Mouse (Mus musculus) myocyte (in vitro differentiated cells): Measurements from ENCODE around the gene Tnpo3.

ENCODE experiments used
- E2F4 ChIP-seq: IDR thresholded peaks from one replicate; pipeline ENCODE4 v1.6.1; 2011; ENCODE audit warnings: mild to moderate bottlenecking, control low read depth, moderate library complexity; ENCODE audit not compliant: insufficient read depth
- MYOD1 ChIP-seq, 3 experiments: IDR thresholded peaks; one replicate each; pipeline ENCODE4 v1.6.1; 2011; ENCODE audit warnings: control low read depth in 2 of 3, low read depth in 2 of 3, mild to moderate bottlenecking in 2 of 3, moderate library complexity in 1 of 3; ENCODE audit not compliant: insufficient read length in 2 of 3, control insufficient read depth in 1 of 3
- POLR2A ChIP-seq: IDR thresholded peaks from one replicate; pipeline ENCODE4 v1.6.1; 2011; ENCODE audit warnings: low read depth, mild to moderate bottlenecking, control low read depth, moderate library complexity; ENCODE audit not compliant: insufficient read length
- TCF12 ChIP-seq: IDR thresholded peaks from one replicate; pipeline ENCODE4 v1.6.1; 2011; ENCODE audit warnings: mild to moderate bottlenecking, control low read depth; ENCODE audit not compliant: poor library complexity, insufficient read depth, severe bottlenecking
- TCF3 ChIP-seq: IDR thresholded peaks from one replicate; pipeline ENCODE4 v1.6.1; 2011; ENCODE audit warnings: low read depth, control low read depth; ENCODE audit not compliant: insufficient read length
- USF1 ChIP-seq: IDR thresholded peaks from one replicate; pipeline ENCODE4 v1.6.1; 2011; ENCODE audit warnings: low read depth, mild to moderate bottlenecking, control low read depth, moderate library complexity

DNA sequence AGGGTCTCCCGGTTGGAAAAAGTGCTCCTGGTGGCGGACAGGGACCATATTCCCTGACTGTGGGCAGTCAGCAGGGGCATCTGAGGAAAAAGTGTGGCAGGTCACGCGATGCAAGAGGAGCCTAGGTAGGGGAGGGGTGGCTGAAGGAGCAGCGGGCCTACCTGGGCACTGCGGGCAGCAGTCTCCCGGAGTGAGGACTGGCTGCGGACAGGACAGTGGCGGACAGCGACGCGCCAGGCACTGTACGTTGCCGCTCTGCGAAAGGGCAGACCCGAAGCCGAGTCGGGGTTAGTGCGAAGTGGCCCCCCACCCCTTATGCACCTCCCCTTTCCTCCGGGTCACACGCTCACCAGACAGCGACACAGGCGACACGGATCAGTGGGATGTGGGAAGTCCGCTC is 113.4 kb downstream of the Tnpo3 start:
- TF ChIP-seq POLR2A (no peak), TCF3 (no peak), E2F4 (no peak), MYOD1 (IDR thresholded peaks at IDR 0.05; ENCODE audit: control insufficient read depth in 1 of 3, insufficient read length in 2 of 3, low read depth in 2 of 3) (no peak), USF1 (no peak), TCF12 (no peak)
